Mouse (Mus musculus) bone marrow macrophage, adult 2 months (primary cell): ENCODE results near the gene Fam219a.

Experiments
- CTCF ChIP-seq: IDR thresholded peaks from 2 replicates; pipeline ENCODE4 v1.5.1; 2012; ENCODE audit warnings: low read depth, mild to moderate bottlenecking, low read length, moderate library complexity
- POLR2A ChIP-seq: IDR thresholded peaks from 2 replicates; pipeline ENCODE4 v1.6.1; 2012; ENCODE audit warnings: mild to moderate bottlenecking, low read depth, low read length, borderline replicate concordance

DNA sequence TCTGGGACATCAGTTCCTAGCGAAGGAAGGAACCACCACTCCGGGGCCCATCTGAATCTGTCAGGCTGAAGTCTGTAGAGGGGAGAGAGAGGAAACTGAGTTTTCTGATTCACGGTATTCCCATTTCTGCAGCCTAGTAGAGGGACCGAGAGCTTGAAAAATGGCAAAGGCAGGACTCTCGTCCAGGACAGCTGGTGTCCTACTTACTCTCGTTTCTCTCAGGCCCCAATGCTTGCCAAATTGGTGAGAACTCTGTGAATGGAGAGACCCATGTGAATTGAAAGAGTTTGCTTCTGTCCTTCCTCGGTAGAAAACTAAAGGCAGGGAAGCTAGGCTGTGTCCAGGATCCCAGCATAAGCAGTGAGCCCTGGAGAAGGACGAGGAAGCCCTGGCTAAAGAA, 69.7 kb downstream of the Fam219a start:
- TF ChIP-seq POLR2A (no peak), CTCF (no peak)
